In genomic region chr15:102753170-102753569, GRCm38 (mm10) we compare ENCODE assay signal across 8 mouse cellular contexts. TPM values are rescaled to one million over a fixed set of nuclear protein-coding genes. Genes with fewer than 3 reads are reported as not detected.
DNase-seq lines count a peak whose midpoint lies in the region; ATAC-seq lines count a peak whose summit lies in the region.

No protein-coding gene starts in this region.

- ATAC-seq in inflammation-experienced regulatory T-cells, adult 6 months, result peak; percentile 41

- peak; percentile 51 to 54 for DNase-seq in right cerebral cortex, postnatal 10 days (ENCODE audit: low spot score in 2 of 2)
- no peak for DNase-seq in right cerebral cortex, postnatal 36 days (ENCODE audit: low spot score in 2 of 2)
- peak; percentile 58 to 86 for DNase-seq in adrenal gland, adult (ENCODE audit: inconsistent age in 2 of 2, low spot score in 1 of 2)
- DNase-seq in embryo, embryonic 9.5 days (ENCODE audit: extremely low spot score), result peak; percentile 90
- DNase-seq in lung, postnatal 10 days, result peak; percentile 68
- peak; percentile 89 for DNase-seq in retina, postnatal 1 day
- no peak for DNase-seq in ovary, postnatal 10 days (ENCODE audit: low spot score)

RNA-seq across cellular contexts. Expression of gene Calcoco1, which starts 31.2 kb away (rescaled TPM):
- 10 to 100 TPM; 22.0 to 43.9 (median 37.8) TPM for polyA plus RNA-seq in inflammation-experienced regulatory T-cells, adult 6 months (2017; shearing (Covaris generic))

Comparison
In these comparisons a context has a peak if more than half of its experiments do, and no peak if none do; other contexts are left out.
1. DNase-seq: peak in right cerebral cortex, postnatal 10 days (2 of 2), adrenal gland, adult (2 of 2), embryo, embryonic 9.5 days (single experiment), lung, postnatal 10 days (single experiment) and retina, postnatal 1 day (single experiment); none in right cerebral cortex, postnatal 36 days (0 of 2) and ovary, postnatal 10 days (single experiment).